Mouse (Mus musculus) ovary, adult 10 weeks (tissue): ENCODE data around the gene Foxb1. TPM values are rescaled to one million over a fixed set of nuclear protein-coding genes. Genes with fewer than 3 reads are reported as not detected.

Experiments used
- polyA plus RNA-seq: library from polyadenylated mRNA; stranded (reverse); fragments of 350-450 nt; fragmentation: Illumina TruSeq; extraction: RNeasy Lipid Tissue Mini Kit (QIAGEN cat#74804); gene quantifications from one replicate; pipeline ENCODE4 v1.2.3, GENCODE M21; 2014

Gene Foxb1
- polyA plus RNA-seq: not detected

GRCm38 (mm10) chr9:69760371-69761301, at the start of gene Foxb1:
Gene Foxb1 (minus strand): TSS chr9:69760940.

Other genes with a start within 250 kb of the Foxb1 start
- gene Bnip2, start 228.5 kb upstream of the Foxb1 start, polyA plus RNA-seq: 204 TPM